Comparison of ENCODE assay signal across 16 mouse cellular contexts in the genomic region with DNA sequence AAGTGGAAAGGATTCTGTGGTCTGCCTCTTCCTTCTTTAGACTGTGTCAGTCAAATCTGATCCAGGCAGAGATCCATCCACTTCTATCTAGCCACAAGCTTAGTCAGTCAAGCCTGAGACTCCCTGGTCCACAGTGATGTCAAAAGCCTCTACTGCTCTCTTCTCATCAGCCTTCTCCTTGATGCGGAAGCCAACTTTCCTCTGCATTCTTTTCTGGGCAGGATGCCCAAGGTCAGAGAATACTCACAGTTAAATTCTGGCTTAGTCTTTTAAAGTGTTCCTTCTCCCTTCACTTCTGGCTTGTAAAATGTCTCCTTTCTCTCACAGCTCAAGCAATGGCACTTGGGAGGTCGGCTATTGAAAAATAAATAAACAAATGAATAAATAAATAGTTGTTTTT.
DNase-seq lines count a peak whose midpoint lies in the region; ATAC-seq lines count a peak whose summit lies in the region.
"Had no signal": no experiment of that assay in that cellular context is flagged by ENCODE, and none has a peak within 500 bp of the region (broad histone marks: within the 10 kb centered on the region; RNA-seq: fewer than 3 reads in every experiment).

No protein-coding gene starts in this region.

- DNase-seq in heart, postnatal 10 days: peak; percentile 5 to 6
- DNase-seq in lung, postnatal 25 days (ENCODE audit: low spot score): no peak
- peak; percentile 2 for DNase-seq in adipocyte (ENCODE audit: low spot score)
- DNase-seq in adrenal gland, postnatal 25 days: peak; percentile 57
- DNase-seq in liver: no peak
- DNase-seq: gastrocnemius, postnatal 14 days; kidney, postnatal 10 days had no signal

- no peak overlapping the region for H3K4me3 ChIP-seq in heart, embryonic 11.5 days (ENCODE audit: low read depth, low read length)
- no peak overlapping the region for H3K4me3 ChIP-seq in lung, embryonic 16.5 days (ENCODE audit: low read length)
- H3K4me3 ChIP-seq: stomach, embryonic 15.5 days had no signal

- no peaks in the 10 kb centered on the region for H3K36me3 ChIP-seq in heart, embryonic 11.5 days (ENCODE audit: control insufficient read depth, insufficient read depth, low read length)
- H3K36me3 ChIP-seq in lung, embryonic 16.5 days (ENCODE audit: control insufficient read depth, insufficient read depth, low read length): no peaks in the 10 kb centered on the region
- H3K36me3 ChIP-seq: stomach, embryonic 15.5 days had no signal

- H3K4me1 ChIP-seq in heart, embryonic 11.5 days (ENCODE audit: control insufficient read depth, insufficient read depth, low read length): no peaks in the 10 kb centered on the region
- H3K4me1 ChIP-seq in lung, embryonic 16.5 days (replicated peaks; ENCODE audit: control insufficient read depth, insufficient read depth, low read length): no peaks in the 10 kb centered on the region
- H3K4me1 ChIP-seq: stomach, embryonic 15.5 days had no signal

- no peak overlapping the region for H3K27ac ChIP-seq in heart, embryonic 11.5 days (ENCODE audit: low read depth, low read length)
- no peak overlapping the region for H3K27ac ChIP-seq in lung, embryonic 16.5 days (ENCODE audit: low read length)
- H3K27ac ChIP-seq: macrophage; stomach, embryonic 15.5 days had no signal

- ATAC-seq in heart, embryonic 11.5 days (replicated peaks; ENCODE audit: insufficient number of reproducible peaks, low FRiP score, low TSS enrichment): no peak
- 0 out of 2 replicates have a peak, but pooled peaks have one; percentile 34 for ATAC-seq in lung, embryonic 16.5 days (ENCODE audit: low read depth)
- ATAC-seq in granulocyte monocyte progenitor cell, adult 5-6 weeks (replicated peaks; ENCODE audit: poor library complexity, severe bottlenecking): no peak
- ATAC-seq: CD4-positive, CD25-positive, alpha-beta regulatory T cell, adult 4 months; forebrain, embryonic 16.5 days; hindbrain, embryonic 16.5 days had no signal

- H3K9me3 ChIP-seq in heart, embryonic 11.5 days (replicated peaks; ENCODE audit: control insufficient read depth, low read length): no peaks in the 10 kb centered on the region
- H3K9me3 ChIP-seq in lung, embryonic 16.5 days (ENCODE audit: control insufficient read depth, low read length): no peaks in the 10 kb centered on the region
- H3K9me3 ChIP-seq: stomach, embryonic 15.5 days had no signal

- no peak overlapping the region for H3K4me2 ChIP-seq in heart, embryonic 11.5 days
- H3K4me2 ChIP-seq in lung, embryonic 16.5 days (ENCODE audit: low read depth, low read length): no peak overlapping the region
- H3K4me2 ChIP-seq: liver, embryonic 11.5 days; stomach, embryonic 15.5 days had no signal

- no peaks in the 10 kb centered on the region for H3K27me3 ChIP-seq in heart, embryonic 11.5 days (ENCODE audit: control insufficient read depth, insufficient read depth, low read length)
- H3K27me3 ChIP-seq in lung, embryonic 16.5 days (ENCODE audit: control insufficient read depth, insufficient read depth, low read depth, low read length): no peaks in the 10 kb centered on the region
- H3K27me3 ChIP-seq: stomach, embryonic 15.5 days had no signal

- H3K9ac ChIP-seq in heart, embryonic 11.5 days (ENCODE audit: low read depth, low read length): no peak overlapping the region
- H3K9ac ChIP-seq in lung, embryonic 16.5 days (ENCODE audit: low read length): no peak overlapping the region
- H3K9ac ChIP-seq: stomach, embryonic 15.5 days had no signal

- intact Hi-C loops in heart, postnatal 10 days (cut with DNase I): no loop called here

- WGBS in heart, embryonic 11.5 days (ENCODE audit: insufficient replicate concordance): 55% methylated on average over 2 of the region's 2 CpGs
- WGBS in lung, embryonic 16.5 days: 42% methylated on average over 2 of the region's 2 CpGs

Comparison
In these comparisons a context has a peak if more than half of its experiments do, and no peak if none do; other contexts are left out.
1. DNase-seq: peak in heart, postnatal 10 days (2 of 2), adipocyte (single experiment) and adrenal gland, postnatal 25 days (single experiment); none in lung, postnatal 25 days (single experiment) and liver (single experiment).